In genomic region chr15:6320501-6320900, GRCm38 (mm10) we compare ENCODE assay signal across 25 mouse cellular contexts. TPM values are rescaled to one million over a fixed set of nuclear protein-coding genes. Genes with fewer than 3 reads are reported as not detected.
DNase-seq lines count a peak whose midpoint lies in the region; ATAC-seq lines count a peak whose summit lies in the region.
"Had no signal": no experiment of that assay in that cellular context is flagged by ENCODE, and none has a peak within 500 bp of the region (broad histone marks: within the 10 kb centered on the region; RNA-seq: fewer than 3 reads in every experiment).

No protein-coding gene starts in this region.

- no peaks in the 10 kb centered on the region for H3K36me3 ChIP-seq in kidney, embryonic 15.5 days
- no peaks in the 10 kb centered on the region for H3K36me3 ChIP-seq in forebrain, embryonic 14.5 days (ENCODE audit: control insufficient read depth, insufficient read depth, low read length)
- H3K36me3 ChIP-seq: embryonic facial prominence, embryonic 15.5 days; forebrain, embryonic 10.5 days; forebrain, embryonic 15.5 days; G1E; heart, embryonic 15.5 days; hindbrain, embryonic 13.5 days had no signal

- no peak for ATAC-seq in kidney, embryonic 15.5 days (replicated peaks; ENCODE audit: low FRiP score)
- ATAC-seq in forebrain, embryonic 14.5 days: no peak
- ATAC-seq: CD4-positive, CD25-positive, alpha-beta regulatory T cell, adult 4 months; forebrain, embryonic 15.5 days; hindbrain, postnatal 0 days had no signal

- no peaks in the 10 kb centered on the region for H3K27me3 ChIP-seq in kidney, embryonic 15.5 days
- no peaks in the 10 kb centered on the region for H3K27me3 ChIP-seq in forebrain, embryonic 14.5 days (replicated peaks; ENCODE audit: control insufficient read depth, insufficient read depth, low read length)
- H3K27me3 ChIP-seq: embryonic facial prominence, embryonic 15.5 days; forebrain, embryonic 15.5 days; heart, embryonic 15.5 days; hindbrain, embryonic 13.5 days had no signal

- peak; percentile 9 for DNase-seq in embryo, embryonic 11 days
- no peak for DNase-seq in embryo, embryonic 9.5 days (ENCODE audit: extremely low spot score)
- no peak for DNase-seq in kidney, postnatal 25 days
- peak; percentile 29 for DNase-seq in retina, postnatal 1 day
- DNase-seq in retina, embryonic 14.5 days (ENCODE audit: low spot score): no peak
- no peak for DNase-seq in forebrain, embryonic 14.5 days (ENCODE audit: low spot score)
- DNase-seq: adrenal gland, postnatal 10 days; B cell, adult 2 months; cerebellum, adult 11 months; cerebellum, adult 8-10 months; cerebellum, postnatal 14 days; gastrocnemius, postnatal 14 days; heart, adult 2 months; heart, postnatal 14 days had no signal

- H3K9me3 ChIP-seq in kidney, embryonic 15.5 days (replicated peaks): no peaks in the 10 kb centered on the region
- no peaks in the 10 kb centered on the region for H3K9me3 ChIP-seq in forebrain, embryonic 14.5 days (replicated peaks; ENCODE audit: control insufficient read depth, low read length)
- H3K9me3 ChIP-seq: embryonic facial prominence, embryonic 15.5 days; forebrain, embryonic 10.5 days; forebrain, embryonic 15.5 days; G1E; heart, embryonic 15.5 days; hindbrain, embryonic 13.5 days had no signal

- 30% methylated on average over 5 of the region's 5 CpGs for WGBS in kidney, embryonic 15.5 days
- WGBS in forebrain, embryonic 14.5 days: 68% methylated on average over 5 of the region's 5 CpGs

- H3K4me3 ChIP-seq in kidney, embryonic 15.5 days (replicated peaks): no peak overlapping the region
- no peak overlapping the region for H3K4me3 ChIP-seq in forebrain, embryonic 14.5 days (ENCODE audit: low read depth, low read length)
- H3K4me3 ChIP-seq: embryonic facial prominence, embryonic 15.5 days; erythroblast, embryonic 14.5 days; forebrain, embryonic 10.5 days; forebrain, embryonic 15.5 days; heart, adult 2 months; heart, embryonic 15.5 days; hindbrain, embryonic 13.5 days had no signal

- H3K27ac ChIP-seq in kidney, embryonic 15.5 days: peak overlapping the region; percentile 82
- no peak overlapping the region for H3K27ac ChIP-seq in forebrain, embryonic 14.5 days (ENCODE audit: low read depth, low read length)
- H3K27ac ChIP-seq: embryonic facial prominence, embryonic 15.5 days; forebrain, embryonic 10.5 days; forebrain, embryonic 15.5 days; heart, adult 2 months; heart, embryonic 15.5 days; hindbrain, embryonic 13.5 days; hindbrain, postnatal 0 days had no signal

- no peak overlapping the region for H3K9ac ChIP-seq in kidney, embryonic 15.5 days
- no peak overlapping the region for H3K9ac ChIP-seq in forebrain, embryonic 14.5 days (ENCODE audit: low read length)
- H3K9ac ChIP-seq: embryonic facial prominence, embryonic 15.5 days; forebrain, embryonic 15.5 days; heart, embryonic 15.5 days; hindbrain, embryonic 13.5 days had no signal

- H3K4me2 ChIP-seq in kidney, embryonic 15.5 days: no peak overlapping the region
- no peak overlapping the region for H3K4me2 ChIP-seq in forebrain, embryonic 14.5 days (ENCODE audit: low read length)
- H3K4me2 ChIP-seq: embryonic facial prominence, embryonic 15.5 days; forebrain, embryonic 15.5 days; heart, embryonic 11.5 days; heart, embryonic 15.5 days; hindbrain, embryonic 13.5 days had no signal

- H3K4me1 ChIP-seq in kidney, embryonic 15.5 days: peaks cover 23% of the 10 kb centered on the region
- no peaks in the 10 kb centered on the region for H3K4me1 ChIP-seq in forebrain, embryonic 14.5 days (ENCODE audit: control insufficient read depth, insufficient read depth, low read length)
- H3K4me1 ChIP-seq: forebrain, embryonic 15.5 days; heart, embryonic 15.5 days; hindbrain, embryonic 13.5 days had no signal

RNA-seq across cellular contexts. Expression of gene Dab2, which starts 20.9 kb away (rescaled TPM):
- polyA plus RNA-seq in kidney, embryonic 15.5 days (2015; fragmentation: Nextera tagmentation; extraction: Ambion mirVana): 68.3 and 77.8 TPM in 2 replicates
- polyA plus RNA-seq in forebrain, embryonic 14.5 days (2014; fragmentation: Nextera tagmentation; extraction: Ambion mirVana): 16.1 and 20.1 TPM in 2 replicates
- polyA plus RNA-seq: CD4-positive, CD25-positive, alpha-beta regulatory T cell, adult 4 months; erythroblast, embryonic 14.5 days; G1E had no signal

Comparison
In these comparisons a context has a peak if more than half of its experiments do, and no peak if none do; other contexts are left out.
1. DNase-seq: peak in embryo, embryonic 11 days (single experiment) and retina, postnatal 1 day (single experiment); none in embryo, embryonic 9.5 days (single experiment), kidney, postnatal 25 days (0 of 2), retina, embryonic 14.5 days (single experiment) and forebrain, embryonic 14.5 days (single experiment).